Mouse (Mus musculus): ENCODE measurements at regions not wholly inside any gene's neighbourhood (a gene's known extent, or its start where the extent isn't known, plus 50 kb on each side); places are given as distances from the start of the nearest gene placed in this dataset.
"Not testable (repeated sequence)": the region's sequence is repeated elsewhere in the genome, so short reads cannot be mapped to it uniquely, and the experiment has no call there.

GRCm38 (mm10) chr12:114583371-114583770 lies 1039.7 kb downstream of the Adam6a start:
- DNase-seq, result no peak

GRCm38 (mm10) chr12:114587227-114587626 lies 1043.5 kb downstream of the Adam6a start:
- no peak for DNase-seq

- no peak for DNase-seq
These were observed 1054.0 kb downstream of the Adam6a start for GRCm38 (mm10) chr12:114597672-114598071.

GRCm38 (mm10) chr12:114609171-114609570 lies 1065.5 kb downstream of the Adam6a start:
- DNase-seq, result no peak

- DNase-seq, result no peak
These were observed 1068.4 kb downstream of the Adam6a start for GRCm38 (mm10) chr12:114612108-114612507.

- DNase-seq, result no peak
These were observed 1071.5 kb downstream of the Adam6a start for GRCm38 (mm10) chr12:114615179-114615578.

- DNase-seq, result no peak
These were observed 1072.0 kb downstream of the Adam6a start for GRCm38 (mm10) chr12:114615712-114616111.

- no peak for DNase-seq
These were observed 1097.4 kb downstream of the Adam6a start for GRCm38 (mm10) chr12:114641089-114641488.

- no peak for DNase-seq
These were observed 1102.7 kb downstream of the Adam6a start for GRCm38 (mm10) chr12:114646372-114646771.

- DNase-seq, result not testable (repeated sequence)
These were observed 1106.9 kb downstream of the Adam6a start for GRCm38 (mm10) chr12:114650432-114651101.

GRCm38 (mm10) chr12:114657134-114657533 lies 1113.4 kb downstream of the Adam6a start:
- DNase-seq, result not testable (repeated sequence)
